Mouse (Mus musculus) B cell, adult (primary cell): ENCODE measurements around the gene Anks6. TPM values are rescaled to one million over a fixed set of nuclear protein-coding genes. Genes with fewer than 3 reads are reported as not detected.

Experiments used
- total RNA-seq: library from RNA; stranded (reverse); gene quantifications from 4 replicates; pipeline ENCODE4 v1.2.4, GENCODE M21; 2023; ENCODE audit not compliant: inconsistent age

The Anks6 gene
- not detected in 4 replicates for total RNA-seq

DNA sequence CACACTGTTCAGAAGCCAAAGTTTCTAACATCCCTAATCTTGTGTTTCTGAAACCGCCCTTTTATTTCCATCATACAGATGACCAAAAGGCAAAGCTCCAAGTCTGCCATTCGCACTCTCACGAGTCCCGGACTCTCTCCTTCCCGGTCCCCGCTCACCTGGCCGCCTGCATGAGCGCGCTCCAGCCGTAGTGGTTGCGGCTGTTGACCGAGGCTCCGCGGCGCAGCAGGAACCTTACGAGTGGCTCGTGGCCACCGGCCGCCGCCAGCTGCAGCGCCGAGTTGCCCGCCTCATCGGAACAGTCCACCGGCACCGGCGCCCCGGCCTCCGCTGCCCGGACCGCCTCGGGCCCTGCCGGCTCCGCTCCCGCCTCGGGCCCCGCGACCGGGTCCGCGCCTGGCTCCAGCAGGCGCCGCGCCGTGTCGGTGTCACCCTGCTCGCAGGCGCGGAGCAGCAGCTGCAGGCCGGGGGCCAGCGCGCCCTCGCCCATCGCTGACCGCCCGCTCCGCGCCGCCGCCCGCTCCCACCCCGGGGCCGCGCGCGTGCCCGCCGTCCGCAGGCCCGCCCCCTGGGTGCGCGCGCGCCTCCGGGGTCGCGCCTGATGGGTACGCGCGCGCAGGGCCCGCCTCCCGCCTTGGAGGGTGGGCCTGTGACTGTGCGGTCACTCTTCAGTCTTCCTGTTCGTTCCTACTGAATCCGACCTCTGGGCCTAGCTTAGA is at the start of gene Anks6:
Gene Anks6, minus strand, starts transcription at position 637 of the 719 bp plus-strand sequence.

DNA sequence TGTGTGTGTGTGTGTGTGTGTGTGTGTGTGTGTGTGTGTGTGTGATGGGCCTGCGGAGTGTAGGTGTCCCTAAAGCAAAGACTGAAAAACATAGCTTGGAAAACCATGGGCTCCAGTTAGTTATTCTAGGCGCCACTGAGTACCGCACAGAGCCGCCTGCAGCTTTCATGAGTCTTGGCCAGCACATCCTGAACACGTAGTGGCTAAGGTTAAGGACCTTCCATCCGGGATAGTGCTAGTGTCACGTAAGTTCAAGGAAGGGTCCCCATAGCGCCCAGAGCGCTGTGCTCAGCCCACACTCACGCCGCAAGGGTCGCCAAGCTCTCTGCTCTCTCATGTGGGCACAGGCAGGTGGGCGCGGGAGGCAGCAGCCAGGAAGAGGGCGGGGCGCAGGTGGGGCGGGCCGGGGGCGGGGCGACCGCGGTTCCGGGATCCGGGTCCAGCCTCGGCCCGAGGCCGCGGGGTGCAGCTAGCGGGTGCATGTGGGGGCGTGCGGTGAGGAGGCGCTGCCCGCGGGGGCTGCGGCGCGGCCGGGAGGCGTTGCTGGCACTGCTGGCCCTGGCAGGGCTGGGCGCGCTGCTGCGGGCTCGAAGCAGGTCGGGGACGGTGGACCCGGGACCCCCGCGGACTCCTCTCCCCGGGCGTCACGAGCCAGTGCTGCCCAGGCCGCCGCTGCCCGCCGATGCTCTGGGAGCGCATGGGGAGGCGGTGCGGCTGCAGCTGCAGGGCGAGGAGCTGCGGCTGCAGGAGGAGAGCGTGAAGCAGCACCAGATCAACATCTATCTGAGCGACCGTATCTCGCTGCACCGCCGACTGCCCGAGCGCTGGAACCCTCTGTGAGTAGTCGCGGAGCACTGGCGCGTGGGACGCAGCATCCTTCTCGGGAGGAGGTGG is 34.5 kb upstream of the Anks6 start, which contains the start of gene Galnt12:
Gene Galnt12, plus strand, starts transcription at position 417 of the 894 bp plus-strand sequence.

DNA sequence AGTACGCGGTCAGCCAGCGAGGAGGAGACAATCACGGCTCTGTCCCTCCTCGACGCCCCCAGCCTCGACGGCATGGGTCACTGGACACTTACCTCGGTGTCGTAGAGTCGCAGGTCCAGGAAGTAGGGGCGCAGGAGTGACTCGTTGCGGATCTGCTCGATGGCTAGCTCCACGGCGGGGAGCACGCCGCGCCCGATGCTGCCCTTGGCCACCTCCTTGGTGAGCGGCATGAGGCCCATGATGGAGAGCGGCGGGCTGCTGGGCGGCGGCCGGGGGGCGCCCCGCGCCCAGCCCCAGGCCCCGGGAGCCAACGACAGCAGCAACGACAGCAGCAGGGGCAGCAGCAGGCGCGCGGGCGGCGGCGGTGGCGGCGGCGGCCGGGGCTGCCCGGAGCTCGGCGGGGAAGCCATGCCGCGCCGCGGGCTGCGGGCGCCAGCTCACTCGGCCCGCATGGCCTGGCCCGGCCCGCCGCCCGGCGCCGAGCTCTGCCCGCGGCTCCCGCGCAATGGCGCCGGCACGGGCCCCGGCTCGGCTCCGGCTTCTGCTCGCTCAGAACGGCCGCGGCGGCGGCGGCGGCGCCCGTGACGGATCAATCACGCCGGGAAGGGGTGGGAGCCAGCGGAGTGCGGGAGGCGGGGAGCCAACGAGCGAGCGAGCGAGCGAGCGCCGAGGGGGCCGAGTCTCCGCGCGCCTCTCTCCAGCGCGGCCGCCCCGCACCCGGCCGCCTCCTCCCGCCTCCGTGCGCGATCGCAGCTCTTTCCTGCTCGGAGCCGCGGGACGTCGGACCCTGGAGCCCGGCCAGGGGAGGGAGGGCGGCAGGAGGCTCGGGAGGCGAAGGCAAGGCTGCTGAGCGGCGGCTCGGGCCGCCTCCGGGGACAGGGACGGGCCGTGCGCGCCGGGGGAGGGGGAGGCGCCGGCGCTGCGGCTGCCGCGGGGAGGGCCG is 65.9 kb downstream of the Anks6 start, which contains the start of gene Gabbr2:
Gene Gabbr2, minus strand, starts transcription at position 858 of the 943 bp plus-strand sequence.

Other genes starting within 250 kb of the Anks6 start
- gene Gabbr2, start 65.6 kb downstream of the Anks6 start, total RNA-seq: not detected in 4 replicates
- 7.5 to 10.8 TPM (median 8.7 TPM) in 4 replicates for gene Galnt12, start 34.5 kb upstream of the Anks6 start, total RNA-seq
- 0.32 to 0.78 TPM (median 0.43 TPM) in 4 replicates for gene Col15a1, start 150.7 kb upstream of the Anks6 start, total RNA-seq